Mouse (Mus musculus) adrenal gland, postnatal 14 days (tissue): ENCODE measurements around the gene Hacd1. TPM values are rescaled to one million over a fixed set of nuclear protein-coding genes. Genes with fewer than 3 reads are reported as not detected.

ENCODE experiments used
- DNase-seq: peaks from one replicate; pipeline ENCODE4 v3.0.0; 2021; ENCODE audit warnings: mixed read lengths
- total RNA-seq: library from RNA; stranded (reverse); gene quantifications from 2 replicates; pipeline ENCODE4 v1.2.3, GENCODE M21; 2021

Gene Hacd1
- total RNA-seq, 1 experiment from 2014 or later, result 49.1 TPM

- DNase-seq, result no peak
Observed at GRCm38 (mm10) chr2:14005121-14005520, 50.8 kb downstream of the Hacd1 start.

GRCm38 (mm10) chr2:13960136-13960535 is 95.8 kb downstream of the Hacd1 start:
- DNase-seq, result no peak

GRCm38 (mm10) chr2:13956463-13956862 is 99.5 kb downstream of the Hacd1 start:
- DNase-seq, result no peak

- DNase-seq, result peak; percentile 11
Observed at GRCm38 (mm10) chr2:13938118-13938517, 117.8 kb downstream of the Hacd1 start.

DNA sequence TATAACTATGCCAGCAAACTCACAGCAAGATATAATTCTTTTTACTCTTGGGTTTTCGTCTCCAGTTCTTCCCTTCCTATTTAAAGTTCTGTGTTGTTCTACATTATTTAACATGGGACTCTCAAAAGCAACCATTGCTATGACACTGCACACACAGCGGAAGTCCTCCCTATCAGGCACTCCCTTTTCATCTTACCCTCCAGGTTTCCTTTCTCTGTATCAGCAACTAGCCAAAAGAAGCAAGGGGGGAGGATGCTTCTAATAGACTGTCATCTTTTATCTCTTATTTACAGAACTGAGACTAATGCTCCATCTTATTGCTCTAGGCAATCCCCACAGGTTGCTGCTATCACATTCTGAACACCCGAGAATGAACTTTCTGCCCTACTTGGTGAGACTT is 120.6 kb downstream of the Hacd1 start:
- no peak for DNase-seq

GRCm38 (mm10) chr2:13932253-13932652 is 123.7 kb downstream of the Hacd1 start:
- DNase-seq, result no peak

- no peak for DNase-seq
Observed at GRCm38 (mm10) chr2:13930724-13931123, 125.2 kb downstream of the Hacd1 start.

- no peak for DNase-seq
Observed at GRCm38 (mm10) chr2:13888568-13888967, 167.4 kb downstream of the Hacd1 start.

DNA sequence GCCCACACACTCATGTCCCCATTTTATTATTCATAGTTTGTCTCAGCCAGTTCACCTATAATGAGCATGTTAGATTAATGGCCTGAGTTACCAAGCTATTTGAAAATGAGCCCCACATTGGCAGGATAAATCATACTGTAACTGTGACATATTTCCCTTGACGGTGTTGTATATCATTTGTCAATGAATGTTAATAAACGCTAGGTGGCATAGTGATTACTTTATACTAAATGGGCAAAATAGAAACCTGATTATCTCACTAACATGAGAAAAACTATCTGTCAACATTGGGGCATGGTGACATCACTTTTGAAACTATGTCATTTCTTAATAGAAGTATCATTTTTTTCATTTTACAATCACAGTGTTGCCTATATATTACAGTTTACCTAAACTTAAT is 198.5 kb downstream of the Hacd1 start:
- DNase-seq, result no peak

- peak; percentile 24 for DNase-seq
Observed at GRCm38 (mm10) chr2:13855510-13855909, 200.4 kb downstream of the Hacd1 start.

DNA sequence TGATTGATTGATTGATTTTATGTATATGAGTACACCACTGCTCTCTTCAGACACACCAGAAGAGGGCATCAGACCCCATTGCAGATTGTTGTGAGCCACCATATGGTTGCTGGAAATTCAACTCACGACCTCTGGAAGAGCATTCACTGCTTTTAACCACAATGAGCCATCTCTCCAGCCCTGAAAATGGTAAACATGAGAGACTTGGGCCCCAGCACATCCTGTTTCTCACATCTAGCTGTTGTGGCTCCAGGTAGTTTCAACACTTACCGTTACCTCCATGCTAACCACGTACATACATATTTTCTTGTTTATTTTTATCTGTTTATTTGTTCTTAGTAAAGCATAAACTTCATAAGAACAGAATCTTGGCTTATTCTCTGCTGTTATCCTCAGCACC is 219.6 kb downstream of the Hacd1 start:
- DNase-seq, result no peak

DNA sequence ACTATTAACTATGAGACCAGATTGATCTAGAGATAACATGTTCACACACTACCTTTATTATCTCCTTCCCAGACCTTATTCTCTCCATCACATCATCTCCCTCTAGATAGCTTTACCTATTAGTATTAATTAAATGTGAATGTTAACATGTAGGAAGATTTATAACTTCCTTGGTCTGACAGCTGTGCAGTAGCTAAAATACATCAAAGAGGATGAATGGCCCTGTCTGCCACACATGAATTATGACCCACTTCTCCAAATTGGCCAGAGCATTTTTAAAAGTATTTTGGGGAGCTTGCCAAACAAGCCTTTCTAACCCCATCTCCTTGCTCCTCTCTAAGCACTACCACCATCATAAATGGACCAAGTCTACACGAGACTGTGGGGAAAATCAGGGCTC is 220.9 kb downstream of the Hacd1 start:
- no peak for DNase-seq

GRCm38 (mm10) chr2:13816645-13817044 is 239.3 kb downstream of the Hacd1 start:
- no peak for DNase-seq

GRCm38 (mm10) chr2:13808593-13808992 is 247.3 kb downstream of the Hacd1 start:
- DNase-seq, result no peak

DNA sequence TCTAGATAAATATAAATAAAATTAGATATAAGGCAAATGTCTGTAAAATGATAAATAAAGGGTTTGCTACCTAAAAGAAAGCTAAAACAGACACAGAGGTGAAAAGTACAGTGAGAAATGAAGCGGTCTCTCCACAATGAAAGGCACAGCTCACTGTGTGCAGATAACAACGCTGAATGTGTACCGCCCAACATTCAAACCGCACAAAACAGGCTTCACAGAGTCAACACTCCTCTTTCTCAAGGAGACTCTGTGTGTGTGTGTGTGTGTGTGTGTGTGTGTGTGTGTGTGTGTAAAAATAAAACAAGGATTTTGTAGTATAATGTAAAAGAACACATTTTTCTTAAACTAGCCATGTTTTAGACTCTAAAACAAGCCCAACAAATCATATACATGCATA is 247.9 kb downstream of the Hacd1 start:
- no peak for DNase-seq

- DNase-seq, result no peak
Observed at GRCm38 (mm10) chr2:13806120-13806519, 249.8 kb downstream of the Hacd1 start.

DNA sequence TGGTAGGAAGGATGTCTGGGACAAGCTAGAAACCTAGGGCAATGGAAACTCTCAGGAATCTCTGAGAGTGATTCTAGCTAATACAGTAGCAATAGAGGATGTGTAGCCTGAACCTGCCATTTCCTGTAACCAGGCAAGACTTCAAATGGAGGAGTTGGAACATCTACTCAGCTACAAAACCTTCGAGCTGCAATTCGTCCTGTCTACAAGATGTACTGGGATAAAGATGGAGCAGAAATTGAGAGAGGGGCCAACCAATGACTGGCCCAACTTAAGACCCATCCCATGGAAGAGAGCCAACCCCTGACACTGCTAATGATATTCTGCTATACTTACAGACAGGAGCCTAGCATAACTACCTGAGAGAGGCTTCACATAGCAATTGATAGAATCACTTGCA is 255.3 kb downstream of the Hacd1 start:
- no peak for DNase-seq

Other genes starting within 250 kb of the Hacd1 start
- 47.2 and 47.5 TPM in 2 replicates for gene Stam, start 18.0 kb upstream of the Hacd1 start, total RNA-seq
- gene Tmem236, start 118.4 kb upstream of the Hacd1 start, total RNA-seq, result not detected in 2 replicates
- gene Mrc1, start 173.3 kb upstream of the Hacd1 start, total RNA-seq, result 21.5 and 23.8 TPM in 2 replicates